Mouse (Mus musculus) lung, embryonic 14.5 days (tissue): ENCODE measurements around the gene Kalrn. TPM values are rescaled to one million over a fixed set of nuclear protein-coding genes. Genes with fewer than 3 reads are reported as not detected.

Experiments used
- ATAC-seq: fragments of 200-750 bp; cut with Nextera tagmentation; 2 replicates; pipeline ENCODE4 v1.8.0; 2017; ENCODE audit warnings: mild to moderate bottlenecking, moderate TSS enrichment, moderate library complexity; ENCODE audit not compliant: insufficient read depth
- DNase-seq: peaks from one replicate; pipeline ENCODE4 v3.0.0-alpha.2; 2015
- H3K27ac ChIP-seq: fragments of 300-500 bp; sonication (generic); 2 replicates; pipeline ENCODE4 v1.5.1; 2014; ENCODE audit warnings: low read depth, mild to moderate bottlenecking, moderate library complexity
- H3K27me3 ChIP-seq: fragments of 300-500 bp; sonication (generic); 2 replicates; pipeline ENCODE4 v1.6.1; 2014; ENCODE audit warnings: low read length, control low read depth; ENCODE audit not compliant: insufficient read depth
- H3K36me3 ChIP-seq: fragments of 300-500 bp; sonication (generic); 2 replicates; pipeline ENCODE4 v1.6.1; 2014; ENCODE audit warnings: control low read depth; ENCODE audit not compliant: insufficient read depth
- H3K4me1 ChIP-seq: fragments of 300-500 bp; sonication (generic); 2 replicates; pipeline ENCODE4 v1.6.1; 2014; ENCODE audit warnings: antibody characterized with exemption, control low read depth; ENCODE audit not compliant: insufficient read depth
- H3K4me2 ChIP-seq: fragments of 300-500 bp; sonication (generic); 2 replicates; pipeline ENCODE4 v1.6.1; 2014; ENCODE audit warnings: mild to moderate bottlenecking
- H3K4me3 ChIP-seq: fragments of 300-500 bp; sonication (generic); 2 replicates; pipeline ENCODE4 v1.5.1; 2014; ENCODE audit warnings: low read depth, low read length
- H3K9ac ChIP-seq: fragments of 300-500 bp; sonication (generic); 2 replicates; pipeline ENCODE4 v1.6.1; 2014
- H3K9me3 ChIP-seq: fragments of 300-500 bp; sonication (generic); 2 replicates; pipeline ENCODE4 v1.6.1; 2016; ENCODE audit warnings: low read depth, low read length, control low read depth
- CTCF ChIP-seq: IDR thresholded peaks from 2 replicates; pipeline ENCODE4 v1.5.1; 2016; ENCODE audit warnings: antibody characterized with exemption, low read depth
- WGBS: fragments of 180-500 bp; shearing (Covaris S2); extraction: QIAGEN DNeasy Blood & Tissue Kit; methylation state at CpG from one replicate; pipeline ENCODE4 v1.1.7; 2014; 5-methylcytosine and 5-hydroxymethylcytosine counted together
- polyA plus RNA-seq: library from polyadenylated mRNA; unstranded; fragments of >200 nt; fragmentation: Nextera tagmentation; extraction: Ambion mirVana; gene quantifications from 2 replicates; pipeline ENCODE4 v1.2.1, GENCODE M21; 2014

Kalrn gene
- polyA plus RNA-seq, 1 experiment from 2014 or later = 15.0 TPM

DNA sequence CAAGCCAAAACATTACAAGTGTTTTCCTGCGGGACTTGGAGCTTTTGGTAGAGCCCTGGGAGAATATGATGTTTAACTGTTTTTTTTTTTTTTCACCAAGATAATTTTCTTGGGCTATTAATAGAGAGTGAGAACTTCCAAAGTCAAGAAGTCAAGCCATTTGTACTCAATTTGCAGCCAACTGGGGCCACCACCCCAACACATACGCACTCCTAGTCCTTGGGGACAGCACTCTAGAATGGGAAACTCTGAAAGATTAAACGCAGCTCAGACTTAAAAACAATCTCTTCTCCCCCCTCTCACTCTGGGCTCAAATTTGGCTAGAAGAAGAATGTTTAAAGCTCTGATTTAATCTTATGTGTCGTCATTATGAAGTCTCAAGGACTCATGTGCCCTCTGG is 214.1 kb downstream of the Kalrn start:
- no peak overlapping the region for H3K27ac ChIP-seq
- H3K27me3 ChIP-seq = no peaks in the 10 kb centered on the region
- no peak overlapping the region for H3K4me3 ChIP-seq
- H3K4me1 ChIP-seq = no peaks in the 10 kb centered on the region
- no peaks in the 10 kb centered on the region for H3K9me3 ChIP-seq
- WGBS = 48% methylated on average over 4 of the region's 4 CpGs
- H3K9ac ChIP-seq = no peak overlapping the region
- no peak for TF ChIP-seq CTCF
- peaks cover 7% of the 10 kb centered on the region; the same call in 1 of the 2 replicates for H3K36me3 ChIP-seq
- no peak for DNase-seq
- H3K4me2 ChIP-seq = no peak overlapping the region
- no peak for ATAC-seq

DNA sequence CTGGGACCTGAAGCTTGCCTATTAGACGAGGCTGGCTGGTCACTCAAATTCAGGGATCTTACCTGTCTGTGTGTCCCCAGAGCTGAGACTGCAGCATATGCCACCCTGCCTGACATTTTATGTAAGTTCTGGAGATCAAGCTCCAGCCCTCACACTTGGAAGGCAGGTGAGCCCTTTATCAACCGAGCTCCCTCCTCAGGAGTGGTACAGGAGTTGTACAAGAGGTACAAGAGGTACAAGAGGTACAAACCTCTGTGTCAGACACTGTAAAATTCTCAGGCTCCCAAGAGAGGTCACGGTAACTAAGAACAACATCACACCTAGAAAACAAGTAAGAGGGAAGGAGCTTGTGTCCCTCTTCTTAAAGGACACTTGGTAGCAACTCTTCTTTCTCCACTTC is 217.8 kb downstream of the Kalrn start:
- Histone ChIP-seq H3K4me3 (no peak overlapping the region), H3K4me2 (no peak overlapping the region), H3K4me1 (peaks cover 8% of the 10 kb centered on the region; the same call in 1 of the 2 replicates), H3K36me3 (peaks cover 7% of the 10 kb centered on the region; the same call in 1 of the 2 replicates), H3K27me3 (no peaks in the 10 kb centered on the region), H3K27ac (no peak overlapping the region), H3K9me3 (no peaks in the 10 kb centered on the region), H3K9ac (no peak overlapping the region)
- no peak for ATAC-seq
- DNase-seq = no peak
- WGBS = 73% methylated on average over 3 of the region's 3 CpGs
- no peak for TF ChIP-seq CTCF

DNA sequence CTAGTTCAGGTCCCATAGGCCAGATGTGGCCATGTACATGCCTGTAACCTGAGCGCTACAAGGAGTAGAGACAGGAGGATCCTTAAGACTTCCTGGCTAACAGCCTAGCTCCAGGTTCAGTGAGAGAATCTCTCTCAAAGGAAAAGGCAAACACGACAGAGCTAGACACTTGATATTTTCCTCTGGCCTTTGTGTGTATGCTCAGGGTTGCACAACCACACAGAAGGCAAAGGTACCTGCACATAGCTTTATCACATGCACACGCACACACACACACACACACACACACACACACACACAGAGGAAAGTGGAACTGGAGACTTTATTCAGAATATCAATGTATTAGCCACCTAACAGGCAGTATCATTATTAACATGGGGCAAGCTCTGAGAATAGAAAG is 219.3 kb downstream of the Kalrn start:
- 63% methylated on average over 3 of the region's 3 CpGs for WGBS
- Histone ChIP-seq H3K4me1 (peaks cover 8% of the 10 kb centered on the region; the same call in 1 of the 2 replicates), H3K36me3 (peaks cover 7% of the 10 kb centered on the region; the same call in 1 of the 2 replicates), H3K9ac (no peak overlapping the region), H3K4me2 (no peak overlapping the region), H3K9me3 (no peaks in the 10 kb centered on the region), H3K27ac (no peak overlapping the region), H3K27me3 (no peaks in the 10 kb centered on the region), H3K4me3 (no peak overlapping the region)
- ATAC-seq (no peak), DNase-seq (no peak)
- no peak for TF ChIP-seq CTCF

DNA sequence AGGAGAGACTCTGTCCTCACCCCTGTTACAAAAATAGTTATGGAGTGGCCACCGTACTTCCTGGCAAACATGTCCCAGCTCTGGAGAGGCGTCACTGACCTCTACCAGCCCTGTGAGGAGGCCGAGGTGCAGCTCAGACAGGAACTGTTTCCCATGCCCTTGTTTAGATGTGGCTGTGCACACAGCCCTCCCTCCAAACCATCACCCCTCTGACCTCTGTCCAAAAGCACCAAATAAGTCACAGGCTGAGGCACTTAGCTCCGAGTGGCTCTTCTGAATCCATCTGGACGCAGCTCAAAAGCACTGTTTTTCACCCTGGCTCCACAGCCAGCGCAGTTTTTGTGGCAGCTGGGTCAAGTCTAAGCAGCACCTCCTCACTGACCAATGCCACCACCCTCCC is 220.6 kb downstream of the Kalrn start:
- Histone ChIP-seq H3K27me3 (no peaks in the 10 kb centered on the region), H3K4me3 (no peak overlapping the region), H3K9me3 (no peaks in the 10 kb centered on the region), H3K27ac (peak overlapping the region; percentile 28; the same call in 1 of the 2 replicates), H3K4me1 (peaks cover 8% of the 10 kb centered on the region; the same call in 1 of the 2 replicates), H3K4me2 (peak overlapping the region; percentile 18; the same call in 1 of the 2 replicates), H3K9ac (no peak overlapping the region), H3K36me3 (peaks cover 7% of the 10 kb centered on the region; the same call in 1 of the 2 replicates)
- no peak for TF ChIP-seq CTCF
- peak; percentile 90 for ATAC-seq
- DNase-seq = peak; percentile 84
- WGBS = 12% methylated on average over 6 of the region's 6 CpGs

DNA sequence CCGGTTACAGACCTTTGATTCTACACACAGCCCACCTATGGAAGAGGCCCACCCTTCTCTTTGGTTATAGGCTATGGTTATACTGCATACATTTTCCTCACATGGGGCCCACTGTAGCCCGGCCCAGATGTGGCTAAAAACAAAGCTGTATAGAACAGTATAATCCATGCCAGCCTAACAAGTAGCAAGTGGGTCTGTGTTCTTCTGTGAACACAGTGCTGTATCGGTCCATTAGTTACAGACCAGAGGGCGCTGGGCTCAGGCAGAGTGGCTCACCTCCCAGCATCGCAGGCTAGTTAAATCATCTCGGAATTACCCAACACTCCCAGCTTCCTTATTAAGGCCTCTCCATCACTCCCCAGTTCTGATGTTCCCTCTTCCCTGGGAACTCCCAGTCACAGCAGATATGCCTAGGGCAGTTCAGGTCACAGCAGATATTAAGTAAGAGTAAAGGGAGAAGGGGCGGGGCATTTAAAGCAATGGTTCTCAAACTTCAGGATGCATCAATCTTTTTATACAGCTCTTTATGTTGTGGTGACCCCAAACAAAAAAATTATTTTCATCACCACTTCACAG is 221.7 kb downstream of the Kalrn start:
- Histone ChIP-seq H3K36me3 (peaks cover 3% of the 10 kb centered on the region; the same call in 1 of the 2 replicates), H3K27ac (no peak overlapping the region), H3K4me2 (no peak overlapping the region), H3K9ac (no peak overlapping the region), H3K9me3 (no peaks in the 10 kb centered on the region), H3K4me1 (peaks cover 8% of the 10 kb centered on the region; the same call in 1 of the 2 replicates), H3K27me3 (no peaks in the 10 kb centered on the region), H3K4me3 (no peak overlapping the region)
- DNase-seq (no peak), ATAC-seq (no peak)
- TF ChIP-seq CTCF = no peak
- WGBS = 74% methylated on average over 7 of the region's 7 CpGs

- H3K9ac ChIP-seq = no peak overlapping the region
- no peak overlapping the region for H3K4me2 ChIP-seq
- no peak overlapping the region for H3K27ac ChIP-seq
- no peaks in the 10 kb centered on the region for H3K9me3 ChIP-seq
- peaks cover 4% of the 10 kb centered on the region; the same call in 1 of the 2 replicates for H3K4me1 ChIP-seq
- no peak overlapping the region for H3K4me3 ChIP-seq
- ATAC-seq (no peak), DNase-seq (no peak)
- 60% methylated on average over 10 of the region's 10 CpGs for WGBS
- TF ChIP-seq CTCF = no peak
- no peaks in the 10 kb centered on the region for H3K36me3 ChIP-seq
- no peaks in the 10 kb centered on the region for H3K27me3 ChIP-seq
These were observed 225.8 kb downstream of the Kalrn start for GRCm38 (mm10) chr16:34347574-34347973.

DNA sequence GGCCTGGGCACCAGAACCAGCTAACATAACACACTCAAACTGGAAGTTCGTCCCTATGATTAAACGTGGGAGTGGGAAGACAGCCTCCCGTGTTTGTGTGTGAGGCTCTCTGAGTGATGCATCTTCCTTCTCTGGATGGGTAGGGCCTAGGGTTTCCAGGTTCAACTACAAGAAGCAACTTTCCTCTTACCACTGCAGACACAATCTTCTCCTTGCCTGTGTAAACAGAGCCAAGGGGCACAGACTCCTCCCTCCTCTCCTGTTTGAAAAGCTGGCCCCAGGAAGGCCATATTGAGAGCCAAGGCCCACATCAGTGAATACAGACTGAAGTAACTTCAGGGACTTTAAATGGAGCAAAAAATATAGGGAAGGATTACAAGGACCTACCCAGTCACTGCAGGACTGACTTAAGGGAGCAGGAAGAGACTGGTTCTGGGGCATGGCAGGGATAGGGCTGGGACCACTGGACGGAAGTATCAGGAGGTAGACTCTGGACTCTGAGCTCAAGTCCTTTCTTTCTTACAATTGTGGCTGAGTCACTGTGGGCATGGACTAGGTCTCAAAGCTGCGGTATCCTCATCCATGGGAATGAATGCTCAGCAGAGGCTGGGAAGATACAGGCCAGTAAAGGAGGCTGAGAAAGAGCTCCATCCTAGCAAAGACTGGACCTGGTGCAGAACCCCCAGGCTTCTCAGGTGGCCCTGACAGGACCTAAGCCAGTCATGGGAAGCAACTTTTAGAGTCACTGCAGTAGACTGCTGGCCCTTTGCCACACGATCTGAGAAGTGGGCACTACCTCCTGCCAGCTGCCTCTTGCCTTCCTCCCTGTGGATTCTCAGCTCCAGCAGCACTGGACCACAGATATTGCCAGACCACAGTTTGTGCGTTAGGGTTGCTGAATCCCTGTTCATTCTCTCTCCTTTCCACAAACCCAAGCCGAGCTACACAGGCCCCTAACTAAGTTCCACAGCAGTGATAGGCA is 228.1 kb downstream of the Kalrn start:
- H3K27ac ChIP-seq = no peak overlapping the region
- no peaks in the 10 kb centered on the region for H3K36me3 ChIP-seq
- no peak for ATAC-seq
- TF ChIP-seq CTCF = no peak
- H3K4me1 ChIP-seq = no peaks in the 10 kb centered on the region
- no peak overlapping the region for H3K4me3 ChIP-seq
- no peak for DNase-seq
- H3K4me2 ChIP-seq = no peak overlapping the region
- WGBS = 79% methylated on average over 8 of the region's 8 CpGs
- no peaks in the 10 kb centered on the region for H3K27me3 ChIP-seq
- no peak overlapping the region; the same call in 1 of the 2 replicates for H3K9ac ChIP-seq
- no peaks in the 10 kb centered on the region for H3K9me3 ChIP-seq
